Mouse (Mus musculus) regulatory T cell (primary cell): ENCODE data around the gene Nos1ap.

Source experiments
- in situ Hi-C: fragments of 300-600 bp; cut with MboI, MseI; formaldehyde crosslinking; loops from one replicate; pipeline ENCODE4 v1.15.1; 2025; ENCODE audit warnings: high pct_unique_total_duplicates

The Nos1ap gene

GRCm38 (mm10) chr1:170303103-170303502 is 286.6 kb downstream of the Nos1ap start:
- in situ Hi-C loops: no loop called here

- in situ Hi-C loops: no loop called here
Measured at GRCm38 (mm10) chr1:170302456-170302855, 287.2 kb downstream of the Nos1ap start.

- in situ Hi-C loops: no loop called here
Measured at GRCm38 (mm10) chr1:170301686-170302085, 288.0 kb downstream of the Nos1ap start.

DNA sequence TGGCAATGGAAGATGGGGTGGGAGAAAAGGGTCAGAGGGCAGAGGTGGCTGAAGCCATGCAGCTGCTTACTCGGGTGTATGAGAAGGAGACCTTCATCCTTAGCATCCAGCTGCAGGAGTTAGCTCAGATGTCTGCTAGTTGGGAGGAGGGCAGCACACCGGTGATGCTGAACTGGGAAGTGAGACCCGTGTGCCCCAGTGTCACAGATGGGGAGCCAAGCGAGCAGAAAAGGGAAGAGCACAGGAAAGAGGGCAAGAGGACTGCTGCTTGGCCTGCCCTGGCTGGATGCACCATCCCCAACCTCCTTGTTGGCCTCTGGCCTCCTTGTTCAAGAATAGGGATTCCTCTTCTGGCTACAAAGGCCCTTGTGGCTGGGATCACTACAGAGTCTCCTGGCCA is 290.2 kb downstream of the Nos1ap start:
- in situ Hi-C loops: no loop called here

- in situ Hi-C loops: no loop called here
Measured at GRCm38 (mm10) chr1:170294786-170295570, 294.7 kb downstream of the Nos1ap start.

GRCm38 (mm10) chr1:170293257-170293656 is 296.4 kb downstream of the Nos1ap start:
- in situ Hi-C loops: no loop called here

GRCm38 (mm10) chr1:170292239-170292951 is 297.3 kb downstream of the Nos1ap start:
- in situ Hi-C loops: no loop called here

GRCm38 (mm10) chr1:170282415-170283129 is 307.1 kb downstream of the Nos1ap start:
- in situ Hi-C loops: no loop called here

DNA sequence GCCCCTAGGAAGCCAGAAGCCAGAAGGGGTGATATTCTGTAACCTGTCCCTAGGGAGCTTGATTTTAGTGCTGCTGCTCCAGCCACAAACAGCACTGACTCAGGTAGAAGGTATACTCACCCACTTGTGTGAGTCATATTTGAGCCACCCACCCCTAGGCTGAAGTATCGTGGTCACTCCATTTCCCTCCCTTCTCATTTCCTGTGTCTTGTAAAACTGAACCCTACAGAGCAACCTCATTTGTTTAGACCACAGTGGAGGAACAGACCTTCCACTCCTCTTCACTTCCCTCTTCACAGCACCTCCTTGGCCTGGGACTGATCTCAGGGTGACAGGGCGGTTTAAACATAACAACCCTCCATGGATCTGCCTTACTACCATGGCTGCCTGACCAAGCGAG is 312.6 kb downstream of the Nos1ap start, which contains the start of gene Sh2d1b1:
Gene Sh2d1b1, plus strand, starts transcription at position 305 of the 400 bp plus-strand sequence.
- in situ Hi-C loops: loop anchor here (5.0 kb wide), 1 partner anchor 45 kb away; the partner anchor contains the start of gene Sh2d1b2

DNA sequence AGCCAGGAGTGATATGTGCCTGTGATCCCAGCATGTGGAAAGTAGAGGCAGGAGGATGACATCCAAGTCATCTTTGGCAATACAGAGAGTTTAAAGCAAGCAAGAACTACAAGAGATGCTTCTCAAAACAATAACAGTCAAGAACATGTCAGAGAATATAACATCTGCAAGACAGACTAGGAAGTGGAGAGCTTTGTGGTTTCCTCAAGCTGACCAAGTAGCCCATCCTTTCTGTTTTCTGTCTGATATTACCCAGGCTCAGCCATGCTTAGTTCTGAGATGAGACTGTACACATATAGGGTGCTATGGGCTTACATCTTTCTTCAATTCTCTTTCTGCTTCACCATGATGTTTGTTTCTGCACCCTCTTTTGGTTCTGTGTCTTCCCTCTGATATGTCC is 316.4 kb downstream of the Nos1ap start:
- in situ Hi-C loops: no loop called here

DNA sequence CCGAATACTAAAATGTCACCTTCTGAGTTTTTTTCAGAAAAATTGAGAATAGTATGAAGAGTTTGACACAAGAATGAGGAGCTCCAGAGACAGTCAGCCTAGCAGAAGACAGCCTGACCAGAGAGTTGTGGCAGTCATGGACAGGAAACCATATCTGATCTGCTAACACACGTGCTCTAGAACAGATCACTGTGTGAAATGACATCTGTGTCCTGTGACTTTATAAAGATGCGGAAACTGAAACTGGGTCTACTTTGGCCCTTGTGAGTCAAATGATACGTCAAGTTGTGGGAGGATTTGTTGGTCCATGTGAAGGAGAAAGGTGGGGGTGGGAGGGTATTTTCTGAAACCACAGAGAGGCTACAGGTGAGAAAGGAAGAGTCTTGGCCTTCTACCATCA is 319.0 kb downstream of the Nos1ap start:
- in situ Hi-C loops: no loop called here

GRCm38 (mm10) chr1:170270281-170270680 is 319.4 kb downstream of the Nos1ap start:
- in situ Hi-C loops: no loop called here

DNA sequence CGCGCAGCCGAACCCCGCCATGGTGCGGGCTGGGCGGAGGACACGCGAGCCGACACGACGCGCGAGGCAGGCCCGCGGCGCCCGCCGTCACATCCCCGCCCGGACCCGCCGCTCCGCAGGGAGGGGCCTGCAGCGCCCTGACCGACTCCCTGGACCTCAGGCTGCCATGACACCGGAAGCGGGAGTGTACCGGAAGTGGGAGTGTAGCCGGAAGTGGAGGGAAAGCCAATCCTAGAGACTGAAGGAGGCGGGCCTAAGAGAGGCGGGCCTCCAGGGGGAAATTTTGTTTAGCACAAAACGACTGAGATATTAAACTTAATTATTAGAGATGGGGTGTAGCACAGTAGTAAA is 334.1 kb downstream of the Nos1ap start:
- in situ Hi-C loops: no loop called here

GRCm38 (mm10) chr1:170254893-170255559 is 334.6 kb downstream of the Nos1ap start:
- in situ Hi-C loops: no loop called here
